Mouse (Mus musculus) subcutaneous adipose tissue, adult 2 months (tissue): Measurements from ENCODE around the gene Ankrd13b. TPM values are rescaled to one million over a fixed set of nuclear protein-coding genes. Genes with fewer than 3 reads are reported as not detected.

Experiments used
- polyA plus RNA-seq: library from polyadenylated mRNA; depleted of rRNA; stranded (reverse); fragments of >200 nt; gene quantifications from 2 replicates; pipeline ENCODE4 v1.2.3, GENCODE M21; 2012; ENCODE audit warnings: low replicate concordance; rRNA removed

Gene Ankrd13b
- 15.7 and 68.2 TPM in 2 replicates for polyA plus RNA-seq

GRCm38 (mm10) chr11:77489591-77490235, at the start of gene Ankrd13b:
Gene Ankrd13b, minus strand, starts transcription at chr11:77489678.

GRCm38 (mm10) chr11:77519043-77519442, 29.6 kb upstream of the Ankrd13b start, which contains the start of gene Gm10392:
Gene Gm10392, minus strand, starts transcription at chr11:77519198.

GRCm38 (mm10) chr11:77515637-77516552, 26.4 kb upstream of the Ankrd13b start, which contains the start of gene Trp53i13:
Gene Trp53i13, minus strand, starts transcription at chr11:77515980.

GRCm38 (mm10) chr11:77514832-77515636, 25.6 kb upstream of the Ankrd13b start, which contains the start of gene Abhd15:
Gene Abhd15, plus strand, starts transcription at chr11:77515121.

GRCm38 (mm10) chr11:77493512-77494343, 4.2 kb upstream of the Ankrd13b start, which contains the start of gene Git1:
Gene Git1, plus strand, starts transcription at chr11:77493562.

GRCm38 (mm10) chr11:77462283-77463100, 27.0 kb downstream of the Ankrd13b start, which contains the start of gene Coro6:
Gene Coro6, plus strand, starts transcription at chr11:77462411.

Other genes with a start within 250 kb of the Ankrd13b start
- 20.7 and 52.6 TPM in 2 replicates for gene Coro6, start 27.3 kb downstream of the Ankrd13b start, polyA plus RNA-seq
- 64.0 and 82.5 TPM in 2 replicates for gene Git1, start 3.9 kb upstream of the Ankrd13b start, polyA plus RNA-seq
- gene Abhd15, start 25.4 kb upstream of the Ankrd13b start, polyA plus RNA-seq, result 25.4 and 62.6 TPM in 2 replicates
- gene Trp53i13, start 26.3 kb upstream of the Ankrd13b start, polyA plus RNA-seq, result 29.7 and 35.1 TPM in 2 replicates
- not detected in 2 replicates for gene Gm10392, start 29.5 kb upstream of the Ankrd13b start, polyA plus RNA-seq
- 9.0 and 9.4 TPM in 2 replicates for gene Taok1, start 118.1 kb upstream of the Ankrd13b start, polyA plus RNA-seq
- 11.6 and 14.3 TPM in 2 replicates for gene Nufip2, start 196.5 kb upstream of the Ankrd13b start, polyA plus RNA-seq
- gene Cryba1, start 235.6 kb upstream of the Ankrd13b start, polyA plus RNA-seq, result not detected in 2 replicates